Comparison of ENCODE assay signal across 19 mouse cellular contexts in the genomic region with DNA sequence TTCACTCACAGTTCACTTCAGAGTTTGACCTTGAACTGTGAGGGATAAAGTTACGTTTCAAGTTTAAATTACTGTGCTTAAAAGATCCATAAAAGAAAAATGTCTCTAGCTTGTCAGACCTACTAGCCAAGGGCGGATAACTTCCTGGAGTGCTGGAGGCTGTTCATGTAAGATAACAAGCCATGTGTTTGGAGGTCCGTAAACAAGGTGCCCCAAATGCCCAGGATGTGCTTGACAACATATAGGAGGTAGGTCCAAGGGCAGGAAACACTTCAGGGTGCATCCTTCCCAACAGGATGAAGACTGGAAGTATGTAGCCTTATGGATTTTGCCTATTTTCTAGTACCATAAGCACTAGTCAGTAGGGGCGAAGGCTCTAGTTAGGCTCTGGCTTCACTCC.
DNase-seq lines count a peak whose midpoint lies in the region; ATAC-seq lines count a peak whose summit lies in the region.
"Had no signal": no experiment of that assay in that cellular context is flagged by ENCODE, and none has a peak within 500 bp of the region (broad histone marks: within the 10 kb centered on the region; RNA-seq: fewer than 3 reads in every experiment).

No protein-coding gene starts in this region.

- no peak overlapping the region for H3K9ac ChIP-seq in lung, embryonic 16.5 days (ENCODE audit: low read length)
- H3K9ac ChIP-seq in liver, embryonic 11.5 days (ENCODE audit: low read depth, low read length) = no peak overlapping the region
- H3K9ac ChIP-seq in liver, embryonic 13.5 days = no peak overlapping the region
- H3K9ac ChIP-seq: embryonic facial prominence, embryonic 15.5 days; forebrain, embryonic 15.5 days; hindbrain, embryonic 12.5 days had no signal

- 0 out of 2 replicates have a peak, but pooled peaks have one; percentile 23 for ATAC-seq in lung, embryonic 16.5 days (ENCODE audit: low read depth)
- peak; percentile 70 for ATAC-seq in liver, embryonic 11.5 days (replicated peaks; ENCODE audit: low FRiP score)
- ATAC-seq in liver, embryonic 13.5 days (ENCODE audit: low read depth) = peak; percentile 81
- ATAC-seq: forebrain, embryonic 15.5 days had no signal

- no peak overlapping the region for H3K4me3 ChIP-seq in lung, embryonic 16.5 days (ENCODE audit: low read length)
- H3K4me3 ChIP-seq in liver, embryonic 11.5 days (ENCODE audit: low read depth, low read length) = no peak overlapping the region
- H3K4me3 ChIP-seq in liver, embryonic 13.5 days (replicated peaks) = no peak overlapping the region
- H3K4me3 ChIP-seq: embryonic facial prominence, embryonic 15.5 days; forebrain, embryonic 15.5 days; heart, embryonic 10.5 days; hindbrain, embryonic 12.5 days had no signal

- DNase-seq in lung, postnatal 4 days = no peak
- no peak for DNase-seq in liver, embryonic 11.5 days (ENCODE audit: low spot score)
- DNase-seq in liver, embryonic 13.5 days = no peak
- no peak for DNase-seq in adipocyte (ENCODE audit: low spot score)
- DNase-seq in spleen, postnatal 10 days (ENCODE audit: low spot score in 2 of 2) = no peak
- DNase-seq: adrenal gland, postnatal 10 days; cerebellum, adult 11 months; cerebellum, adult 8-10 months; cerebellum, postnatal 14 days; embryo, embryonic 11 days; gastrocnemius, postnatal 10 days; heart, adult 18-20 months; heart, postnatal 10 days; heart, postnatal 4 days had no signal

- H3K4me1 ChIP-seq in lung, embryonic 16.5 days (replicated peaks; ENCODE audit: control insufficient read depth, insufficient read depth, low read length) = no peaks in the 10 kb centered on the region
- H3K4me1 ChIP-seq in liver, embryonic 11.5 days (replicated peaks; ENCODE audit: control insufficient read depth, insufficient read depth, low read length) = peaks cover 7% of the 10 kb centered on the region; the same call in 1 of the 2 replicates
- H3K4me1 ChIP-seq in liver, embryonic 13.5 days (replicated peaks) = peaks cover 8% of the 10 kb centered on the region; the same call in 1 of the 2 replicates
- H3K4me1 ChIP-seq: embryonic facial prominence, embryonic 15.5 days; forebrain, embryonic 15.5 days; heart, embryonic 10.5 days; hindbrain, embryonic 12.5 days had no signal

- H3K27ac ChIP-seq in lung, embryonic 16.5 days (ENCODE audit: low read length) = no peak overlapping the region
- H3K27ac ChIP-seq in liver, embryonic 11.5 days (ENCODE audit: low read depth, low read length) = peak overlapping the region; percentile 28; the same call in 1 of the 2 replicates
- H3K27ac ChIP-seq in liver, embryonic 13.5 days = peak overlapping the region; percentile 7; the same call in 1 of the 2 replicates
- H3K27ac ChIP-seq: embryonic facial prominence, embryonic 15.5 days; forebrain, embryonic 15.5 days; heart, embryonic 10.5 days; hindbrain, embryonic 12.5 days had no signal

- WGBS in lung, embryonic 16.5 days = 51% methylated on average over 4 of the region's 4 CpGs
- 46% methylated on average over 4 of the region's 4 CpGs for WGBS in liver, embryonic 11.5 days
- WGBS in liver, embryonic 13.5 days (ENCODE audit: insufficient replicate concordance) = 28% methylated on average over 4 of the region's 4 CpGs

- no peak overlapping the region for H3K4me2 ChIP-seq in lung, embryonic 16.5 days (ENCODE audit: low read depth, low read length)
- no peak overlapping the region for H3K4me2 ChIP-seq in liver, embryonic 11.5 days
- no peak overlapping the region for H3K4me2 ChIP-seq in liver, embryonic 13.5 days
- H3K4me2 ChIP-seq: embryonic facial prominence, embryonic 15.5 days; forebrain, embryonic 15.5 days; hindbrain, embryonic 12.5 days had no signal

- H3K9me3 ChIP-seq in lung, embryonic 16.5 days (ENCODE audit: control insufficient read depth, low read length) = no peaks in the 10 kb centered on the region
- H3K9me3 ChIP-seq in liver, embryonic 11.5 days (ENCODE audit: control insufficient read depth, low read length) = no peaks in the 10 kb centered on the region
- no peaks in the 10 kb centered on the region for H3K9me3 ChIP-seq in liver, embryonic 13.5 days (replicated peaks)
- H3K9me3 ChIP-seq: embryonic facial prominence, embryonic 15.5 days; forebrain, embryonic 15.5 days; heart, embryonic 10.5 days; hindbrain, embryonic 12.5 days had no signal

- H3K27me3 ChIP-seq in lung, embryonic 16.5 days (ENCODE audit: control insufficient read depth, insufficient read depth, low read depth, low read length) = no peaks in the 10 kb centered on the region
- H3K27me3 ChIP-seq in liver, embryonic 11.5 days (replicated peaks; ENCODE audit: control insufficient read depth, insufficient read depth, low read length) = no peaks in the 10 kb centered on the region
- H3K27me3 ChIP-seq in liver, embryonic 13.5 days = no peaks in the 10 kb centered on the region
- H3K27me3 ChIP-seq: embryonic facial prominence, embryonic 15.5 days; forebrain, embryonic 15.5 days; hindbrain, embryonic 12.5 days had no signal

- no peaks in the 10 kb centered on the region for H3K36me3 ChIP-seq in lung, embryonic 16.5 days (ENCODE audit: control insufficient read depth, insufficient read depth, low read length)
- H3K36me3 ChIP-seq in liver, embryonic 11.5 days (ENCODE audit: control insufficient read depth, insufficient read depth, low read length) = no peaks in the 10 kb centered on the region
- no peaks in the 10 kb centered on the region for H3K36me3 ChIP-seq in liver, embryonic 13.5 days
- H3K36me3 ChIP-seq: embryonic facial prominence, embryonic 15.5 days; forebrain, embryonic 15.5 days; heart, embryonic 10.5 days; hindbrain, embryonic 12.5 days had no signal

Comparison
In these comparisons a context has a peak if more than half of its experiments do, and no peak if none do; other contexts are left out.
1. ATAC-seq: peak in every context shown above with its lines; median percentile 81 in liver, embryonic 13.5 days; 70 in liver, embryonic 11.5 days; 23 in lung, embryonic 16.5 days.